Mouse (Mus musculus) adrenal gland, postnatal 25 days (tissue): ENCODE results near the gene Ccdc177. TPM values are rescaled to one million over a fixed set of nuclear protein-coding genes. Genes with fewer than 3 reads are reported as not detected.

Experiments used
- DNase-seq: peaks from one replicate; pipeline ENCODE4 v3.0.0; 2021; ENCODE audit warnings: mixed read lengths
- total RNA-seq: library from RNA; stranded (reverse); gene quantifications from 2 replicates; pipeline ENCODE4 v1.2.3, GENCODE M21; 2021

The Ccdc177 gene
- total RNA-seq, 1 experiment from 2014 or later = 0.09 TPM

DNA sequence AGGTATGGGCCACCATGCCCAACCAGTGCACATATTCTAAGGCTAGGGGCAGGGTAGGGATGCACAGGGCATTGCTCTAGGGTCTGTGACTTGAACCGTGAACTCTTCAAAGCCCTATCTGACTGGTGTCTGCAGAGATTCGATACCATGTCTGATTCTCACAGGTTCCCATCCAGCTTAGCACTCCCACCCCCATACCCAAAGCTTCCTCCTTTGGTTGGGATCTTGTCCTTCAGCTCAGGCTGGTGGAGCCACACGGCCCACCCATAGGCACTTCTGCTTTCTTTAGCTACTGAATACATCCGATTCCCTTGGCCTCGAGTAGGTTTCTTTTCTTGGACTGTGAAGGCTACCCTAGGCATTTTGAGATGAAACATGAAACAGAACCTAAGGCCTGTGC is 24.5 kb upstream of the Ccdc177 start:
- no peak for DNase-seq

DNA sequence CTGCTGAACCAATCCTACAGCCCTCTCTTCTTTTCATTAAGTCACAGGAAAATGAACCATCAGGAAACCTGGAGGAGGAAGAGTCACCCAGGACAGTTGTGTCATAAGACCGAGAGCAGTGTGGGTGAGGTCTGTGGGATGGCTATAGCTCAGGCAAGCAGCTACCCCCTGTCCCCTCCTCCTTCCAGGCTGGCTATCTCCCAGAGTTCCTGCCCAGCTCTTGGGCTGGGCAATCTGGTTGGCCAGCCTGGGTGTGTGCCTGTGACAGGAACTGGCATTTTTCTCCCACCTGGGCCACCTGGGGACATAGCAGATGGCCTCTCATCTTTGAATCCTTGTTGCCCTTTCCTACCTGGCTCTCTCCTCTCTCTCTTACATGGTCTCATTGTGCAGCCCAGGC is 23.4 kb upstream of the Ccdc177 start:
- DNase-seq = no peak

DNA sequence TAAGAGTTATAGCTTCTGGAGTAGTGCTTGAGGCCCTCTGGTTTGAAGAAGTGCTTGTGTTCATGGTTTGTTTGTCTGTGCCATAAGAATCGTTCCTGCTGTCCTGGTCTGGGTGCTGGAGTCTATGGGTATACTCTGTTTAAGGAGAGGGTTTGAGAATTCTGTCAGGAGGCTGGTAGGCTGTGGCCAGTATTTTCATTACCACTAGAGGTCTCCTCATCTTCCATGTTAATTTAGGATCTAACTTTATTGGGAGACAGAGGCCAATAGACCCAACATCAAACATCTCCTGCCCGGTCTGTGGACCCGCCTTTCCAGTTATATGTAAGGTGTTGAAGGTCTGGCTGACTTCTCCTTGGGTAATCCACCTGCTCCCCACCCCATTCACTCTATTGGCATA is 22.4 kb upstream of the Ccdc177 start:
- no peak for DNase-seq

DNA sequence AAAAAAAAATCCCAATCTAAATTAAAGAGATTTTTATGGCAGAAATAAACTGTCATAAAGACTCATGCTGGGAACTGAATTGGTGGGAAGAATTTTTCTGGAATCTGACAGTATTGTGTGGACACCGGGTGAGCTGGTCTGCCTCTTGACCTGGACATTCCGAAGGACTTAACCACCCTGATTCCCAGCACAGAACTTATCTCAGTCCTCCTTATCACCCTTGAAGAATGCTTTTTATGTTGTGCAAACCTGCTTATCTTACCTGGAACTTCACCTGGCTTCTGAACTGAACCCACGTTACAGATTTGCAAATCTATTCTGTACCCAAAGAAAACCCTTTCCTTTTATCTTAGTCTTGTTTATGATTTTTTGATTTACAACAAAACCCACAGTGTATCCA is 21.7 kb upstream of the Ccdc177 start:
- DNase-seq = no peak

DNA sequence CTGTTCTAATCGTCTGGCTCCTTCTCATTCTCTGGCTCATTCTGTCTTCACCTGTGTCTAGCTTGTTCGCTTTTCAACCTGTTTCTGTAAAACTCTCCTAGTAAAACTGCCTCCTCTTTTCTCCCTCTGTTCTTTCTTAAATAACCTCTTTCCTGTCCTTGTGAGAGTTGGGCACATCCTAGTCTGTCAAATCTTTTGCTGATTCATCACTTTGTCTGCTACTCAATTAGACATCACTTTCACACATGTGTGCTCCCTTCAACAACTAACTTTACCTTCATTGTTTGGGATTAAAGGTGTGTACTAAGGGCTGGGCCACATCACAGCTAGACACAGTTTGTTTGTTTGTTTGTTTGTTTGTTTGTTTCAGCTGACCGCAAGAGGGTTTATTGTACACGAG is 19.3 kb upstream of the Ccdc177 start:
- no peak for DNase-seq

DNA sequence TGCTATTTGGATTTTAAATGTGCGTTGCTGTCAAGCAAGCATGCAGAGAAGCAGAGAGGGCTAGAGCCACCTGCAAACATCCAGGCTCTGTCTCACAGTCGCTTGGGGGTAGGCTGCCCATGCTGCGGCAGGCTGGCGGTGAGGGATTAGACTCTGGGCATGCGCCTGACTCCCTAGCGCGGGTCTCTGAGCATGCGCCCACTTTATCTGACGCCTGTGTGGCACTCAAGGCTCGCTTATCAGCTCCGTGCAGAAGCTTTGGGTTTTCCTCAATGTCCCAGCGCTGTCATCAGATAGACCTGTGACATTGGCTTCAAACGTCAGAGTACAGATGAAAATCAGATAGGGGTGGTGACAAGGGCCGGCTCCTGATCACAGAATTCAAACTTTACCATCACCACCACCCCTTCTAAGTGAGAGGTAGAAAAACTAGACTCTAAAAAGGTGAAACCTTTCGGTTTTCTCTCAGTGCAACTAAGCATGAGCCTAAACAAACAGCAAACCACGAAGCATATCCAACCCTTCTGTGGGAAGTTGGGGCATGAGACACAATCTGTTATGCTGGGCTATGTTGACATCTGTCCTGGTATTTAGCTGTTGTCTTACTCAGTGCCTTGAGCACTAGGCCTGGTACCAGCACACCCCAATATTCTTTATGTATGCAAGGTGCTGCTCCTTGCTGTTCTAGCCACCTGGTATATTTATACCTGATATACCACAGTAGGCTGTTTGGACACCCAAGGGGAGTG is 17.9 kb upstream of the Ccdc177 start:
- DNase-seq = no peak

DNA sequence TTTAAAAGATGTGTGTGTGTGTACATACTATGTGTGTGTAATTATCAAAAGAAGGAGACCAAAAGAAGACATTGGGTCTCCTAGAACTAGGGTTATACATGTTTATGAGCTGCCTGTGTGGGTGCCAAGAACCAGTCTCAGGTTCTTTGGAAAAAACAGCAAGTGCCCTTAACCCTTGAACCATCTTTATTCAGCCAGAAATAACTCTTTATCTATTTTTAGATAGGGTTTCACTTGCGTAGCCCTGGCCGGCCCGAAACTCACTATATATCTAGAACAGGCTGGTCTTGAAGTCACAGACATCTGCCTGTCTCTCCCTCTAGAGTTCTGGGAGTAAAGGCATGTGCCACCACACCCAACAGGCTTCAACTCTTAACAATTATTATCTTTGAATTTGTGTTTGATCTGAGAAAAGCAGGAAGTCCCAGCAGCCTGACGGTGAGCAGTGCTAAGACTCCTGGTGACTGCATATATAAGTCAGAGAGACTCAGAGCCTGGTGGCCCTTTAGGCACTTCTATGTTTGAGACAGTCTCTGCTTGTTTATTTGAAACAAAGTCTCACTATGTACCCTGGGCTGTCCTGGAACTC is 15.7 kb upstream of the Ccdc177 start:
- no peak for DNase-seq

DNA sequence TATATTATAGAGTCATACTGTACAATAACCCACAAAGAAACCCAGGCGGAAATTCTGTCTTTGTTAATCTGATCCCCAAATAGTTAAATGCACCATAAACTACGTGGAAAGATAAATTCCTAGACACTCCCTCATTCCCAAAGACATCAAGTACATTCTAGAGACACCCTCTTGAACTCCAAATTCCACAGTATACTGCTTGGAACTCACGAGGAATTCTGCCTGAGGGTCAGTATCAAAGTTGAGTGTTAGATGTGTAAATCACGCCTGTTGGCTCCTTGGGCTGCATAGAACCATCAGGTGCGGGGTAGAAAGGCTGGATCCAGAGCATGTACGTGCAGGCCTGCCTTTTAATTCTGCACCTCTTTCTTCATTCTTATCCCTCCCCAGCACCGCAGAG is 14.3 kb upstream of the Ccdc177 start:
- DNase-seq = no peak

DNA sequence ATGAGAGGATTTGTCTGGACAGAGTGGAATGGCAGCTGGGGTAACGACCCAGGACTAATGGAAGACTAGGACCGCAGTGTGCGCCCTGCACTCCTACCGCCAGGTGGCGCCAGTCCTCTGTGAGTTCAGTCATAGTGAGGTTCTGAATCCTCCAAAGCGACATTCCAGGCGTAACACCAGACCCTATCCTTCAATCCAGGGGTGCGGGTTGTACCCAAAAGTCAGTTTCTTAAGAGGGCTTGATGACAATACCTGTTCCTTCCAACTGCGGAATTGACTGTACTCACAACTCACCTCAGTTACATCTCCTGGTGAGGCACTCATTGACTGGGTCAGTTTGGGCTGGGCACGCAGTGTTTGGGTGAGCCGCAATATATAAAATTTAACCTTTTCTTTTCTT is 9.2 kb upstream of the Ccdc177 start:
- DNase-seq = peak; percentile 81

DNA sequence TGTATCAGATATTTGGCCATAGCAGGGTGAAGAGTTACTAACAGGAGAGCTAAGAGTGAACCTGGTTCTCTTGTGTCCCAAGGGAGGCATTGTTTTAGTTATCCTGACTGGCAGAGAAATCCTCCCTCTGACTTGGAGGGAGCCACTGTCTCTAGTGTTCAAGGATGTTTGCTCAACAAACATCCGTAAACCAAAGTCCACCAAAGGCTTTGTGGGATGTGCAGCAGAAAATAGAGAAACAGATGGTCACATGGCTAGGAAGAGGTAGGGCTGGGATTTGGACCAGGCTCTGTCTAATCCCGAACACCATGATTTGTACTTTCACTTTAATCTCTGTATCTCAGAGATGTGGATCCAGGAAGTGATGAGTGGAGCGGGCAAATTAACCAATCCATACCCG is 3.6 kb upstream of the Ccdc177 start:
- no peak for DNase-seq

DNA sequence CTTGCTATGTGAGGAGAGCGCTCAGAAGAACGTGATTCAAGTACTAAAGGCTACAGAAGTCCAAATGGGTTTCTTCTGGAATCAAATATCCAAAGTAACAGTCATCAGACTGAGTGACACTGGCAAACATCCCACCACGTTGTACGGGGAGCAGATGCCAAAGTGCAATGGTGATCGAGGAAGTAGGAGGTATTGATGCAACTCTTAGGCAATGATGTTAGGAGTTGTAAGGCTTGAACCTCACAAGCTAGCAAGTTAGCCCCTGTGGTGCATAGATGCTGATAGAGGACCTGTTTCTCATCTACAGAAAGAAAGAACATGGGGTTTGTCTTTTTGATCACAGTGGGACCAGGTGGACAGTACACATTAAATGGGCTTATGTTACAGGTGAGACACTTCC is 2.5 kb upstream of the Ccdc177 start:
- no peak for DNase-seq

DNA sequence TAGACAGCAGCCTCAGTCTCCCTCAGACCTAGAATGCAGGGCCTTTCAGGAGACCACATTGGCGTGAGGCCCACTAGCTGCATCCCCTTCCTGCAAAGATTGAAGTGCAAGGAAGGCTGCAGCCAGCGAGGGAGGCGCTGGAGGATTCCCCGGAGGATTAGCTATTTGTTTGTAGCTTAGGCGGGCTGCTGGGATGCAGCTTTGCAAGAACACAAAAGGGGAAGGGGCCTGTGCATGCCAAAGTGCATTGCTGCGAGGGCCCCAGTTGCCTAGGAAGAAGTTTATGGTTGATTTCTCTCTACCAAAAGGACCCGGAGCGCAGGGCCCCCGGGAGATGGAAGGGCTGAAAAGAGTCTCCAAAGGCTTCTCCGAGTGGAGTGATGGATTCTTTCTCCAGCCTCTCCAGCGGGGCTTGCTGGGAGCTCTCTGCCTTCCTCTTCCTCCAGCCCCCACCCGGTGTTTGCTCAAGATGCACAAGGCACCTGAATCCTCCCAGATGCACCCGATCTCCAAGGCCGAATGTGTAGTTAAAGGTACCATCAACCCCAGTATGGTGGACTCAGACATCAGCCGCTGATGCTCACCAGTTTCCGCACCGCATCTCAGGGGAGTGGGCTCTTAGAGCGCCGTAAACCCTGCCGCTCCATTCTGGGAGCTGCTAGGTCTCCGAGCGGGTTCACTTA is 633 bp downstream of the Ccdc177 start:
- no peak for DNase-seq

DNA sequence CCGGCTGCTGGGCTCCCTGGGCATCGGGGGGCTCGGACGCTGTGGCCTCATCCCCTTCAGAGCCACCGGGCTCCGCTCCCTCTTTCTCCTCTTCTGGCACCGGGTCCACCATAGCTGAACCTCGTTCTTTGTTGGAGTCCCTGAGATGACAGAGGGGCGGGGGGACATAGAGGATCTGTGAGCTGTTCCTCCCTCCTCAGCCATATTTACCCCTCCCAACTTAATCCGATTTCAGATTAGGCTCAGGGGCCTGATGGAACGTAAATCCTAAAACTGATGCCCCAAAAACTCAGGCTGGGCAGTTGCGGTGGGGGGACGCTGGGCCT is 1.1 kb downstream of the Ccdc177 start:
- DNase-seq = no peak

DNA sequence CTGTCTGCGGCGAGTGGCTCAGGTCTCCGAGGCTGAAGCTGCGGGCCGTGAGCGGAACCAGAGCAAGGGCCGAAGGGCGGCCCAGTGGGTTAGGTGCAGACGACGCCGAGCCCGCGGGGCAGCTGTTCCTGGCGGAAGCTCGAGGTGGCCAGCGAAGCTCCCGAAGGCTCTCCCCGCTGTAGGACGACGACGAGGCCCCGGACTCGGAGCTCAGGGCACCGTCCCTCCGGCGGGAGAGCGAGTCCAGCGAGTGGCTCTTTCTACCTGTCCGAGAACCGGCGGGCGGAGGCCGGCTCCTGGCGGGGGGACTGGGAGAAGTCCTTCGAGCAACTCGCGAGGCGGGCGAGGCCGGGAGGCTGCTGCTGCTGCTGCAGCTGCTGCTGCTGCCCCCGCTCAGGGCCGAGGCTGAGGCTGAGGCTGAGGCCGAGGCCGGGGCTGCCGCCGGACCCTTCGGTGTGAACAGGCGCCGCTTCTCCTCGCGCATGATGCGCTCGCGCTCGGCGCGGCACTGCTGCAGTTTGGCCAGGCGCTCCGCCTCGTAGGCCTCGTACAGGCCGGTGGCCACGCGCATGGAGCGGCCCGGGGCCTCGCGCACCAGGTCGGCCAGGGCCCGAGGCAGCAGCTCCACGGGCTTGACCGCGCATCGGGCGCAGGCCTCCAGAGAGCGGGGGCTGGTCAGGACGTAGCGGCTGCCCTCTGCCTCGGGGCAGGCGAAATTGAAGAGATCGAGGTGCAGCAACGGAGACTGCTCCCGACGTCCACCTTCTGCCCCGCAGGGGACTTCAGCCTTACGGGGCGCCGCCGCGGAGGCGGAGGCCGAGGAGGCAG is 1.7 kb downstream of the Ccdc177 start:
- peak; percentile 13 for DNase-seq

DNA sequence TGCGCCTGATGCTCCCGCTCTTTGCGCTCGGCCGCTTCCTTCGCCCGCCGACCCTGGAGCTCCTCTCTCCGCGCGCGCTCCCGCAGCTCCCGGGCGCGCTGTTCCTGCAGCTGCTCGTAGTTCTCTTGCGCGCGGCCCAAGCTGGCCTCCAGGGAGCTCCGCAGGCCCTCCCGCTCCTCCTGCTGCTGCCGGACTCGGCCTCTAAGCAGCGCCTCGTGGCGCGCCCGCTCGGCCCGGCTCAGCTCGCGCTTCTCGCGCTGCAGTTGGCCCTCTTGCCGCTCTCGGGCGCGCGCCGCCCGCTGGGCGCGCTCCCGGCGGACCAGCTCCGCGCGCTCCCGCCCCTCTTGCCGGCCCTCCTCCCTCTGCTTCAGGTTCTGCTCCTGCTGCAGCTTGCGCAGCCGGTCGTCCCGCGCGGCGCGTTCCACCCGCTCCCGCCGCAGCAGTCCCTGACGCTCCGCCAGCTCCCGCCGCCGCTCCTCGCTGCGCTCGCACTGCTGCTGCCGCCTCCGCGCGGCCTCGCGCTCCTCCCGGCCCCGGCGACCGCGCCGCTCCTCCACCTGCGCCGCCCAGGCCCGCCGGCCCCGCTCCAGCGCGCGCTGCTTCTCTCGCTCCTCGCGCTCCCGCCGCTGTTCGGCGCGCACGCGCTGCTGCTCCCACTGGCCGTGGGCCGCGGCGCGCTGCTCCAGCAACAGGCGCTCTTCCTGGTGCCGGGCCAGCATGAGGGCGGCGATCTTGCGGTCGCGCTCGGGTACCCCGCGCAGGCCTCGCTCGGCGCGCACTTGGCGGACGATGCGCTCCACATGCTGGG is 2.5 kb downstream of the Ccdc177 start:
- peak; percentile 75 for DNase-seq

DNA sequence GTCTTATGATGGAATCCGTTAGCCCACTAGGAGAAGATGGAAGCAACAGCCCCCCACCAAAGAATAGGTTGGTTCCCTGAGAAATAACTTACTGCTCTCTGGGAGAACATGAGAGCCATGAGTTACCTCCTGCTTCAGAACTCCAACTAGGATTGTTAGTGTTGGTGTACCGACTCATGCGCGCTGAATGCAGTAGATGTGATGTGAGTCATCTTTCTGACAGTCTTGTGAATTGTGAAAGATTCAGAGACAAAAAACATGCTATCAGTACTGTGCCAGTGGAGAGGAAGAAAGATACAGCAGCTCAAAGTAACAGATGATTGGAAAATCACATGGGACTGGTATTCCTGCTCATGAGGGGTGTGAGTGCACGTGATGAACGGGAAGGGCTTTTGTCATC is 8.9 kb downstream of the Ccdc177 start:
- DNase-seq = no peak

DNA sequence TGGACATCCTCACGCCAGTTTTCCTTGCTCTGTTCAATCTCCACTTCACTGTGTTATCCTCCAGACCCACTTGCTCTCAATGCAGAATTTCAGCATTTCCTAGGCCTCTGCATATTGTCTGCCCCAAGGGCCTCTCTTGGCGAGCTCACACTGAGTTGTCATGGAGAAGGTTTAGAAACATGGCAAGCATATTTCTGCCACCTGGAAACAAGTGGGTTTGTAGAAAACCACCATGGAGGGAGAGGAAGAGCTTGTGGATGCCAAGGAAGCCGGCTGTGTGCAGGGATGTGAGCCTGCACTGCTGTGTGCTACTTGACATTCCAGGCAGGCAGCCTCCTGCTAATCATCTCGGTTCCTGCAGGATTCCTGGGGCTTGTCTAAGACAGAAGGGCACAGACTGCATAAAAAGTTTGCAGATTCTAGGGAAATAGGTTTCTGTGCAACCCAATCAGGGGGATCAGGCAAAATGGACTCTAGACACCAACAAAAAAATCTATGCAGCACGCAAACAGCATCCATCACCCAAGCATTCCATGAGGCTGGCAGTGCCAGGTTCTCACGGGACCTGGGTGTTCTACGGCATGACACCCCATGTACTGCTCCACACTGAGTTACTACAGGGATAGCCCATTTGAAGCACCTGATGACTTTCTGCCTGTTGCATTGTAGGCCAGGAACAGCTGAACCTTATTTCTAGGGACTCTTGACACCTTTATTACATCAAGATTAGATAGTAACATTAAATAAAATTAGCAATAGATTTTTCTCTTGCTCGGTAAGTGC is 14.3 kb downstream of the Ccdc177 start:
- no peak for DNase-seq

DNA sequence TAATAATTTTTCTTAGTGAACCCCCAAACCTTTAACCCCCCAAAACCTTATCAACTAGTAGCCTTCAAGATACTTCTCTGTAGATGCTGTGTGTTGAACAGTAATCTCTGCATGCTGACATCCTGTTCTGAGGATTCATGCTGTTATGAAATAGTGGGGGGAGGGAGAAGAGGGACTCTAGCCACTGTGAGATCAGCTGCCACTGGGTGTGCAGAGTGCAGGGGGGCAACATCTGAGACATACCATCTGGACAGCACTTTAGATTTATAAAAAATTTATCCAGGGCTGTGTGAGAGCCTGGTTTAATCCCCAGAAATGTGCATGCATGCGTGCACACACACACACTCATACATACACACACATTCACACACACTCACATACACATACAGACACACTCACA is 15.9 kb downstream of the Ccdc177 start:
- no peak for DNase-seq

DNA sequence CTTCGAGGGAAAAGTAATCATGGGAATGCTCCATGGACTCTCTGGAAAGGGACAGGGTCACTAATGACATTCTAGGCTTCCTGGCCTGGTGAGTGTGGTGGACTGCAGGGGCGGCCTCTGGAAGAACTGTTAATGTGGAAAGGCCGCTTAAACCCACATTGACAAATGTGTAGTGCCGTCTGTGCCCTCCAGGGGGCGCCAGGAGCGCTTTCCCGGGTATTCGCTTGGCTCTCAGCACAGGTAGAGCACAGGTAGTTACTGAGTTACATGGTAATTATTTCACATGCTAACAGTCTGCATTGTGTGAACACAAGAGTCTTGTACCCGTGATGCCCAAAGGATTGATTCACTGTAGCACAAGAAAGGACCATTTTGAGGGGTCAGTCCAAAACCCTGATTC is 21.0 kb downstream of the Ccdc177 start:
- peak; percentile 31 for DNase-seq

DNA sequence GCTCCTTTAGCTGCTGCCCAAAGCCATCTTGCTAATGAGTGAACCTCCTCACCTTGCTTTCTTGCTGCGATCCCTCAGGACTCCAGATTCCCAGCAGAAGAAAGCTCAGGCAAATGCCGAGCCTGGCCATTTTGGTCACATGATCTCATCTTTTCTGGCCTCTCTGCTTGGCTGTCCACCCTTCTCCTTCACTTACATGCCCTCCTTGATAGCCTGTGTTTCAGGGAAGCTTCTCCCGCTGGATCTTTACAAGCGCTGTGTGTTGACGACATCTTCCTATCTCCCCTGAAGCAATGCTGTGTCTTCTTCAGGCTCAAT is 23.2 kb downstream of the Ccdc177 start:
- no peak for DNase-seq

DNA sequence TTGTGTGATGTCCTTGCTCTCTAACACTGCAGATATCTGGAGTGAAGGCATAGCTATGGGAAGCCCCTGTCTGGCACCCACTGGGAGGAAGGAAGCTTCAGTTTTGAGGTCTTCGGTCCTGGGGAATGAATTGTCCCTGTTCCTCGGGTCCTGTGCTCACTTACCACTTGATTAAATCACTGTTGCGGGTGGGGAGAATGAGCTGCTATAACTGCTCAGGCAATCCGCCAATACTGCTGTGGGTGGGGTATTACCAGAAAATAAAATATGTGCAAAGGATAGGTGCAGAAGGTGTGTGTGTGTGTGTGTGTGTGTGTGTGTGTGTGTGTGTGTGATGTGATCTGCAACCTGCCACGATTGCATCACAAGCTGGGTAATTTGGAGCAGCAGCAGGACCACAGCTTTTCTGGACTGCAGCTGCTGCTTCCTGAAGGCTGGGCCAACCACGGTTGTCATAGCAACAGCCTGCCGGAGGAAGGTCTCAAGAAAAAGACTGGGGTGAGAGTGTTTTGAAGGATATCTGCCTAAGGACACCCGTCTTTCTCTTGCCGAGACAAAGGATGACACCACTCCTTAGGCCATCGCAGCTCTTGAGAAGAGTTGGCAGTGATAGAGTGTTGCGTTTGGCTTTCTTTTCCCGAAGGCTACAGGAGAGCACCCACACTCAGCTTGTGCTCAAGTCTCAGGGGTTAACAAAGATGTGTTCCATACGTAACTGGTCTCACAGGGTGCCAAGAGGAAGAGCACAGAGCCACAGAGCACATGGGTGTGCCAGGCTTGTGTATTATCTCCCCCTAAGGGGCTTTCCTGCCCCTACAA is 23.8 kb downstream of the Ccdc177 start:
- no peak for DNase-seq
